Mouse (Mus musculus) layer of hippocampus, adult 9-11 months (tissue): ENCODE results near the gene Ube2cbp.

ENCODE experiments used
- DNase-seq: peaks from one replicate; pipeline ENCODE4 v3.0.0; 2022

The Ube2cbp gene

DNA sequence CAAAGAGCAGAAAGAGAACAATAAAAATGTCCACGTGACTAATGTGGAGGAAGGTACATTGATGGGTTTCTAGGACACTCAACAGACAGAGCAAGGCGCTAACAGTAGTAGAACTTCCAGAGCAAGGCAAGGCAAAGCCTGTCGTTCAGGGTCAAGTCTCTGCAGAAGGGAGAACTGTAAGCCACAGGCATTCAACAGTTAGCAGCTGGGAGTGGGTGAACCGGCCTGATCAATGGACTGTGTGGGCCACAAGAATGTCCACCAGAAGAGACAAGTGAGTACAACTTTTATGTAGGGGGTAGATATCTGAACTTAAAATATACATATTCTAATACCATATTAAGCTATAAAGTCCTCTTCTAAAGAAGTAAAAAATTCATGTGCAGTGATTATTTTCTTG lies 41.4 kb downstream of the Ube2cbp start:
- DNase-seq: no peak

- DNase-seq: peak; percentile 12
Measured at GRCm38 (mm10) chr9:86419366-86419765, 45.4 kb downstream of the Ube2cbp start.

GRCm38 (mm10) chr9:86417971-86418370 lies 46.8 kb downstream of the Ube2cbp start:
- no peak for DNase-seq

DNA sequence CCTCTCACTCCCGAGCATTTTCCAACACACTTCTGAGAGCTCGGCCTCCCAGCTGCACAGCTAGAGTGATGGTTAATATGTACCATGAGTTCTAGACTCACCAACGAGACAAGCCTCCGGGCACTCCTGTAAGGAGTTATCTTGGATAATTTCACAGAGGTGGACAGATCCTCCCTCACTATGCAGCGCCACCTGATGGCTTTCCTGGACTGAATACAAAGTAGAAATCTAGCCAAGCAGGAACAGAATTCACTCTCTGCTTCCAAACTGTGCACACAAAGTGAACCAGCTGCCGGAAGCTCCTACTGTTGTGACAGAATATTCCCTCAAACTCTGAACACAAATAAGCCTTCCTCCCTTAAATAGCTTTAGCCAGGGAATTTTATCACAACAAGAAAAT lies 69.0 kb downstream of the Ube2cbp start:
- no peak for DNase-seq

DNA sequence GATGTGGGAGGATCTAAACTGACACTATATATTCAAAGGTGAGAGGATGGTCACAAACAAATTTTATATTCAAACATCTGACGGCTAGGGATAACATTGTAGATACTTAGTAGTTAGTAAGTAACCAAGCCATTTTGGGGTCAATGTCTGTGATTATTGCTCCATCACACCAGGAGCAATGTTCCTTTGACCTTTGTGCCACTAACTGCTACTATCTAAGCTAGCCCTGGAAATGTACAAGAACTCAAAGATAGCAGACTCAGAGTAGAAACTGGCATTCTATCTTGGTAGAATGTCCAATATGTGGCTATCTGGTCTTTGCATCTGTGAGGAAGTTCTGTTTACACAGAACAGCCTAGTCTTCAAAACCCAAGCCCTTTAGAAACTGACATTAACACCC lies 69.7 kb downstream of the Ube2cbp start:
- DNase-seq: no peak

DNA sequence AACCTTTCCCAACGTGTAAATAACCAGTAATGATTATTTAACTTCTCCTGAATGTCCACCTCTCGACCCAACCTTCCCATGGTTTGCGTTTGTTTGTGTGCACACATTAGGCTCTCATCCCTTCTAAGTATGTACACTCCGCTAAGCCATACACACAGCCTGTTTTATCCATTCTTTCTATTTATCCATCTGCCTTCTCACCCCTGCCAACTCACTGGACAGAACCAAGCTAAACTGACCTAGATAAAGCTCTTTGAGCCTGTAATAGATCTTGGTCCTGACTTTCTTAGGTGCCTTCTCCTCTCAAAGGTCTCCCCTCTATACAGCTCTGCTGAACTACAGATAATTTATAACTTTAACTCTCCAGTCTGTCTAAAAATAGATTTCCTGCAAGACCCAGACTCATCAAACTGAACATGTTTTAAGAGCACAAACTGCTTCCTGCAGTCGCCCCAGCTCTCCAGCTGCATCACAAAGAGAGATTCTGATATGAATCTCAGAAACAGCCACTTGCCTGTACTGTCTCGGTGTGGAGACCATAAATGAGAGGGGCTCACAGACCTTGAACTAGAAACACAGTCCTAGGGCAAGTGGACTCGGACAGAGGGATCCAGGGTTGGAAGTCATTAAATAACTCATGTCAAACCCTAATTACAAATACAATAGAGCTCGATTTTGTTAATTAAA lies 71.0 kb downstream of the Ube2cbp start:
- DNase-seq: no peak

DNA sequence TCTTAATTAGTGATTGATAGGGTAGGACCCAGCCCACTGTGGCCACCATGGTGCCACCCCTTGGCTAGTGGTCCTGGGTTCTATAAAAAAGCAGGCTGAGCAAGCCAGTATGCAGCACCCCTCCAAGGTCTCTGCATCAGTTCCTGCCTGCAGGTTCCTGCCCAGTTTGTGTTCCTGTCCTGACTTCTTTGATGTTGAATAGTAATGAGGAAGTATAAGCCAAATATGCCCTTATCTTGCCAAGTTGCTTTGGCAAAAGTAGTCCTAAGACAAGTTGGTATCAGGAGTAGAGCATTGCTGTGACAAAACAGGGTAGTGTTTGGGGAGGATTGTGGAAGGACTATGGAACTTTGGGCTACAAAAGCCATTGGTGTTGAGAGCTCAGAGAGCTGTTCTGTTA lies 73.3 kb downstream of the Ube2cbp start:
- no peak for DNase-seq

- peak; percentile 11 for DNase-seq
Measured at GRCm38 (mm10) chr9:86390713-86391112, 74.0 kb downstream of the Ube2cbp start.

- no peak for DNase-seq
Measured at GRCm38 (mm10) chr9:86388538-86388937, 76.2 kb downstream of the Ube2cbp start.

DNA sequence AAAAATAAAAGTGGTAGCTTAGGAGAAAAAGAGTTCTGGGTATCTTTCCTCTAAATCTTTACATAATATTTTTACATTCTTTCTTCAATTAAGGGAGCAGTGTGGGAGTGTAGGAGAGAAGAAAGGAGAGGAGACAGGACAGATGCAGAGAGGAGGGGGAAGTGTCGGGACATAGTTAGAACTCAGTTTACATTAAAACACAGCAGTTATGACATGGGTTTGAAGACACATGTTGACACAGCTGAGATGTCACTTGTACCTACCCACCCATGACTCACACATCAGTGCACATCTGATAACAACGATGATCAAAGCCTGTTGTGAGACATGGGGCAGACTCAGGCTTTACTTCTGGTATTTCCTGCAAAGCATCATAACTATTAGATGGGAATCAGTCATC lies 87.8 kb downstream of the Ube2cbp start:
- no peak for DNase-seq

GRCm38 (mm10) chr9:86372783-86373567 lies 91.8 kb downstream of the Ube2cbp start:
- DNase-seq: no peak

GRCm38 (mm10) chr9:86369208-86369607 lies 95.5 kb downstream of the Ube2cbp start:
- DNase-seq: no peak

DNA sequence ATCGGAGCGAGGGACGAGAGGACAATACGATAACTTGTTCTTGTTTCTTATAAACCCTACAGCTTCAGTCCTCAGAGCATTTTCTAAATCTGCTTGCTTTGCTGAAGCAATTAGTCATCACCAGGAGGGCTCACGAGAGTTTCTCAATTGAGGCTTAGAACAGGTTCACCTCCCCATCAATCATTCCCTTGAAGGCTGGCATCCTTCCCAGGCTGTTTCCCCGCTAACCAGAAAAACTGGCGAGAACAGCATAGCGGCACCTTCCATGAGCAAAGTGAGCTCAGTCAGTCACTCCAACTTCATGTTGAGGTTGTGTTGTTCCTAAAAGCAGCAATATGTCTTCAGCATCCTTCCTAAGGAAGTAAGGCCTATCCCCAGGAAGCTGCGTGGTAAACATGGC lies 104.2 kb downstream of the Ube2cbp start:
- no peak for DNase-seq

DNA sequence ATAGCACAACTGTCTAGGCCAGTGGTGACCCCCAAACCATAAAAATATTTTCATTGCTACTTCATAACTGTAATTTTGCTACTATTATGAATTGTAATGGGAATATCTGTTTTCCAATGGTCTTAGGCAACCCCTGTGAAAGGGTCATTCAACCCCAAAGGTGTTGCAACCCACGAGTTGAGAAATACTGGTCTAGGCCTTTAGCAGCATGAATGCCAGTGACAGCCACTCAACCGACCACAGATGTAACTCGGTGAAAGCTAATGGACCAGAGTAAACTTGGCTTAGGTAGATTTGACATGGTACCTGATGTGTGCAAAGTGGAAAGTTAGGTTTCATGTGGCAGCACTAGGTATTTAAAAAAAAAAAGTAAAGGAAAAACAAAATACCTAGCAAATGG lies 108.9 kb downstream of the Ube2cbp start:
- no peak for DNase-seq

- no peak for DNase-seq
Measured at GRCm38 (mm10) chr9:86351491-86351890, 113.3 kb downstream of the Ube2cbp start.

DNA sequence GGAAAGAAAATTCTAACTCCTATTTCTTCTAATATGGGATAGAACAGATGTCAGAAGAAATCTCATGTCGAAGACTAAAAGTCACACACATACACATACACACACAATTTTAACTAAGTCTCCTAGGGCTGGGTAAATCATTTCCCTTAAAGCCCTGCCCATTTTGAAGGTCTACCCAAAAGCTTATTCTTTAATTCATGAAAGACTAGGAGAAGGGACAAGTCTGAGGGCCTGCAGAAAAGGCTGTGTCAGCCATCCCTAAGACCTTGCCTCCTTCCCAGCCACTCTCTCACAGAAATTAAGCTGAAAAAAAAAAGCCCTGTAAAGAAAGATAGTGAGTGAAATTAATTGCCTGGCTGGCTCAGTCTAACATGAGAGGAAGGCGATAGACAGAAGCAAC lies 128.0 kb downstream of the Ube2cbp start:
- no peak for DNase-seq

DNA sequence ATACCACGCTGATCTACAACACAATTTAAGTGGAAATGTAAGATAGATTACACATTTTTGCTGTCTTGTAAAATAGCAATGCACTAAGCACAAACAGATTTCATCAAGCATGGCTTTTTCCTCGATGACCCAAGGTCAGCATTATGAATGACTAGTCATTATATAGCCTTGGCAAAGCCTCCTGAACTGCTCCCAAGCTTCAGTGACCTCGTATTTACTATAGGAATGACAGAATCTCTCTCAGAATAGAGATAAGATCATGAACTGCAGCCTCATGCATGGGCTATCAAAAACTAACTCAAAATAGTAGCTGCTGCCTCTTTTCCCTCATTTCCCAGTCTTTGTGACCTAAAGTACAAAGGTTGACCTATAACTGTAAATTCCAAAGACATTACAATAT lies 128.4 kb downstream of the Ube2cbp start:
- DNase-seq: no peak

DNA sequence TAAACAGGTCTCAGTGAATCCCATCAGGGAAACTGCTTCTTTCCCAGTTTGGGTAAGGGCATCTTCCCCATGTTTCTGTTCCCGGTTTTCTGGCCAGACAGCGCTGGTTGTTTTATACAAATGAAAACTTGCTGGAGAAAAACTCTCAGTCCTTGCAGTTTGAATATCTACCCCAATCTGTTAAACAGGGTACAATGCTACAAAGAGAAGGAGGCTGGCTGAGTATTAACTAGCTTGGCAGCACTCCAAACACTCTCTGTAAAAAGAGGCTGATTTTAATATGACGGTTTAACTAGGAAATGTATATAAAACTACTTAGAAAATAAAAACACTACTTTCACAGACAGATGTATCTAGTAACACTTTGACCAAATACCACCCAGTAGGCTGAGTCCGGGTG lies 129.2 kb downstream of the Ube2cbp start:
- DNase-seq: no peak

DNA sequence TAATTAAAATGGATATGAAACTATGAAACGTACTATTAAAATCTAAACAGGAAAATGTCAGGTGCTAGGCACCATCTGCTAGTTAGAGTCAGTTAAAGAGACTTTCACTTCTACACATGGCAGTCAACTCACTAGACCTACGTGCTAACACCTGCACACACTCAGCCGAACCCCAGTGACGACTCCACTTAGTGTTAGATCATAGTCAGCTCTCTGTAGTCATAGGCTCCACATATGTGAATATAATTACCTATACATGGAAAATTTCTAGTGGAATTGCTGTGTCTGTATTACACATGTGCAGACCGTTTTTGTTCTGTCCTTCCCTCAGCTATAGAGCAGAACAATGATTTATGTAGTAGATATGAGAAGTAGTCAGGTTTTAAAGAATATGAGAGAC lies 130.4 kb downstream of the Ube2cbp start:
- DNase-seq: no peak

- DNase-seq: no peak
Measured at GRCm38 (mm10) chr9:86330591-86330990, 134.2 kb downstream of the Ube2cbp start.

DNA sequence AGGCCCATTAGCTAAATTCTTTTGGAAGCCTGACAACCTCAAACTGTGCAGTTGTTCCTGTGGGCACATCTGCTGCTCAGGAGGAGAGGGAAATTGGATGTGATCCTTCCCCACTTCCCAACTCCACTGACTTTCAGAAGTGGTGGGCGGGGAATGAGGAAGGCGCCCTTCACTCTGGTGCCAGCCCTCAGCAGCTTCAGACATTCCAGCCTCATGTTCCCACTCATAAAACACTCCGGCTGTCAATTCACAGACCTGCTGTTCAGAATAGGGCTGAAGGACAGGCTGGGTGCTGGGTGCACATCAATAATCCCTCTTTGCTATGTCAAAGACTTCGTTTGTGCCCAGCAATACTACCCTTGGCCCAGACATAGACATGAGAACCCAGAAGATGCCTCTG lies 136.5 kb downstream of the Ube2cbp start:
- no peak for DNase-seq

GRCm38 (mm10) chr9:86327341-86327740 lies 137.4 kb downstream of the Ube2cbp start:
- no peak for DNase-seq

GRCm38 (mm10) chr9:86324772-86325171 lies 140.0 kb downstream of the Ube2cbp start:
- peak; percentile 11 for DNase-seq

- no peak for DNase-seq
Measured at GRCm38 (mm10) chr9:86319516-86320140, 145.1 kb downstream of the Ube2cbp start.
